Mouse (Mus musculus): Measurements from ENCODE around the gene Shbg. TPM values are rescaled to one million over a fixed set of nuclear protein-coding genes. Genes with fewer than 3 reads are reported as not detected.

Gene Shbg
- total RNA-seq, 2 experiments from 2014 or later: not detected

- peak; percentile 42 to 43 for DNase-seq (ENCODE audit: low spot score in 2 of 2)
- intact Hi-C loops (cut with DNase I): loop anchor here (2.0 kb wide), 1 partner anchor 24 kb away; the partner anchor contains the start of genes Trp53 and Wrap53
These were observed 12.7 kb downstream of the Shbg start for GRCm38 (mm10) chr11:69604795-69605664.

GRCm38 (mm10) chr11:69604347-69604746, 13.4 kb downstream of the Shbg start:
- intact Hi-C loops (cut with DNase I): loop anchor here (2.0 kb wide), 1 partner anchor 24 kb away; the partner anchor contains the start of genes Trp53 and Wrap53
- no peak for DNase-seq (ENCODE audit: low spot score in 2 of 2)

- no peak for DNase-seq (ENCODE audit: low spot score in 2 of 2)
- intact Hi-C loops (cut with DNase I): no loop called here
These were observed 14.2 kb downstream of the Shbg start for GRCm38 (mm10) chr11:69603516-69603915.

GRCm38 (mm10) chr11:69601768-69602167, 15.9 kb downstream of the Shbg start:
- no peak for DNase-seq (ENCODE audit: low spot score in 2 of 2)
- intact Hi-C loops (cut with DNase I): no loop called here

- intact Hi-C loops (cut with DNase I): loop anchor here (1.0 kb wide), 1 partner anchor 8 kb away; no protein-coding TSS in a partner anchor
- DNase-seq (ENCODE audit: low spot score in 2 of 2): peak; percentile 47 to 59
These were observed 17.6 kb downstream of the Shbg start for GRCm38 (mm10) chr11:69600098-69600497.

- intact Hi-C loops (cut with DNase I): no loop called here
- no peak for DNase-seq (ENCODE audit: low spot score in 2 of 2)
These were observed 18.3 kb downstream of the Shbg start for GRCm38 (mm10) chr11:69599436-69599835.

- intact Hi-C loops (cut with DNase I): no loop called here
- no peak for DNase-seq (ENCODE audit: low spot score in 2 of 2)
These were observed 22.9 kb downstream of the Shbg start for GRCm38 (mm10) chr11:69594853-69595252.

- DNase-seq (ENCODE audit: low spot score in 2 of 2): no peak
- intact Hi-C loops (cut with DNase I): loop anchor here (1.0 kb wide), 1 partner anchor 8 kb away; no protein-coding TSS in a partner anchor
These were observed 24.9 kb downstream of the Shbg start for GRCm38 (mm10) chr11:69592799-69593198.

GRCm38 (mm10) chr11:69591899-69592637, 25.6 kb downstream of the Shbg start:
- intact Hi-C loops (cut with DNase I): loop anchor here (1.0 kb wide), 1 partner anchor 8 kb away; no protein-coding TSS in a partner anchor
- peak; percentile 52 to 59 for DNase-seq (ENCODE audit: low spot score in 2 of 2)

GRCm38 (mm10) chr11:69591424-69591823, 26.3 kb downstream of the Shbg start:
- intact Hi-C loops (cut with DNase I): no loop called here
- DNase-seq (ENCODE audit: low spot score in 2 of 2): no peak

- no peak for DNase-seq (ENCODE audit: low spot score in 2 of 2)
- intact Hi-C loops (cut with DNase I): no loop called here
These were observed 27.1 kb downstream of the Shbg start for GRCm38 (mm10) chr11:69590622-69591021.

- intact Hi-C loops (cut with DNase I): no loop called here
- DNase-seq (ENCODE audit: low spot score in 2 of 2): no peak
These were observed 28.4 kb downstream of the Shbg start for GRCm38 (mm10) chr11:69589207-69589834.

- intact Hi-C loops (cut with DNase I): no loop called here
- DNase-seq (ENCODE audit: low spot score in 2 of 2): no peak
These were observed 31.9 kb downstream of the Shbg start for GRCm38 (mm10) chr11:69585718-69586325.

- DNase-seq (ENCODE audit: low spot score in 2 of 2): no peak
- intact Hi-C loops (cut with DNase I): no loop called here
These were observed 32.8 kb downstream of the Shbg start for GRCm38 (mm10) chr11:69584937-69585336.

GRCm38 (mm10) chr11:69584008-69584407, 33.7 kb downstream of the Shbg start:
- intact Hi-C loops (cut with DNase I): no loop called here

GRCm38 (mm10) chr11:69582230-69582805, 35.4 kb downstream of the Shbg start:
- no peak for DNase-seq (ENCODE audit: low spot score in 2 of 2)
- intact Hi-C loops (cut with DNase I): no loop called here

More at GRCm38 (mm10) chr11:69584008-69584407, 33.7 kb downstream of the Shbg start:
- no peak for DNase-seq (ENCODE audit: low spot score in 2 of 2)

- intact Hi-C loops (cut with DNase I): loop anchor here (2.0 kb wide), 1 partner anchor 23 kb away; the partner anchor contains the start of gene Atp1b2
- no peak for DNase-seq (ENCODE audit: low spot score in 2 of 2)
These were observed 35.9 kb downstream of the Shbg start for GRCm38 (mm10) chr11:69581814-69582213.

GRCm38 (mm10) chr11:69581147-69581688, 36.5 kb downstream of the Shbg start:
- intact Hi-C loops (cut with DNase I): loop anchor here (2.0 kb wide), 1 partner anchor 24 kb away; the partner anchor contains the start of gene Atp1b2
- DNase-seq (ENCODE audit: low spot score in 2 of 2): peak; percentile 91
